Mouse (Mus musculus) G1E (cell line): ENCODE measurements at regions not wholly inside any gene's neighbourhood (a gene's known extent, or its start where the extent isn't known, plus 50 kb on each side); places are given as distances from the start of the nearest gene placed in this dataset.

ENCODE experiments used
- ATAC-seq: 2 replicates; pipeline ENCODE4 v1.8.0; 2016; ENCODE audit warnings: mild to moderate bottlenecking; ENCODE audit not compliant: insufficient number of reproducible peaks, poor library complexity, low FRiP score, severe bottlenecking; ENCODE audit errors: extremely low read depth
- DNase-seq: peaks from one replicate; pipeline ENCODE4 v3.0.0; 2012; ENCODE audit warnings: low spot score
- H3K27me3 ChIP-seq: 2 replicates; pipeline ENCODE4 v1.6.1; 2012; ENCODE audit warnings: mild to moderate bottlenecking, low read length, inconsistent platforms; ENCODE audit not compliant: insufficient read depth
- H3K36me3 ChIP-seq: replicated peaks from 2 replicates; pipeline ENCODE3; 2012; ENCODE audit warnings: mild to moderate bottlenecking, inconsistent platforms
- H3K4me1 ChIP-seq: 2 replicates; pipeline ENCODE4 v1.6.1; 2012; ENCODE audit warnings: low read depth, low read length, inconsistent platforms, mixed read lengths; ENCODE audit not compliant: insufficient read depth
- H3K4me3 ChIP-seq: 2 replicates; pipeline ENCODE4 v1.5.1; 2012; ENCODE audit warnings: low read depth, mild to moderate bottlenecking, inconsistent platforms, low read length, moderate library complexity, mixed read lengths
- H3K9me3 ChIP-seq: replicated peaks from 2 replicates; pipeline ENCODE4 v1.6.1; 2012; ENCODE audit warnings: inconsistent platforms
- CTCF ChIP-seq: IDR thresholded peaks from 2 replicates; pipeline ENCODE4 v1.5.1; 2012; ENCODE audit warnings: low read depth, low read length, inconsistent platforms, mixed read lengths
- GATA1 ChIP-seq: IDR thresholded peaks from 2 replicates; pipeline ENCODE4 v1.6.1; 2012; ENCODE audit warnings: borderline replicate concordance, low read length, inconsistent platforms, mixed read lengths
- GATA2 ChIP-seq: IDR thresholded peaks from 2 replicates; pipeline ENCODE4 v1.6.1; 2012; ENCODE audit warnings: low read depth, low read length, inconsistent platforms, borderline replicate concordance
- POLR2AphosphoS5 ChIP-seq: IDR thresholded peaks from 2 replicates; pipeline ENCODE4 v1.6.1; 2012; ENCODE audit warnings: low read depth, low read length, inconsistent platforms; ENCODE audit not compliant: insufficient replicate concordance
- TAL1 ChIP-seq: conservative IDR thresholded peaks from 2 replicates; pipeline ENCODE4 v1.6.1; 2012; ENCODE audit warnings: low read depth, low read length, inconsistent platforms, mixed read lengths

GRCm38 (mm10) chr15:36353793-36354192 lies 653.8 kb downstream of the Zfp706 start:
- no peaks in the 10 kb centered on the region for H3K9me3 ChIP-seq
- no peaks in the 10 kb centered on the region for H3K36me3 ChIP-seq
- DNase-seq (no peak), ATAC-seq (no peak)
- no peaks in the 10 kb centered on the region for H3K4me1 ChIP-seq
- peaks cover 9% of the 10 kb centered on the region; the same call in 1 of the 2 replicates for H3K27me3 ChIP-seq
- no peak for TF ChIP-seq TAL1
- no peak for TF ChIP-seq GATA2
- TF ChIP-seq CTCF = no peak
- TF ChIP-seq GATA1 = no peak
- TF ChIP-seq POLR2AphosphoS5 = no peak
- no peak overlapping the region for H3K4me3 ChIP-seq

- Histone ChIP-seq H3K4me1 (no peaks in the 10 kb centered on the region), H3K36me3 (no peaks in the 10 kb centered on the region), H3K9me3 (no peaks in the 10 kb centered on the region), H3K4me3 (no peak overlapping the region), H3K27me3 (peaks cover 9% of the 10 kb centered on the region; the same call in 1 of the 2 replicates)
- DNase-seq = no peak
- no peak for ATAC-seq
- TF ChIP-seq POLR2AphosphoS5 (no peak), TAL1 (no peak), GATA1 (no peak), GATA2 (no peak), CTCF (no peak)
Observed at GRCm38 (mm10) chr15:36352929-36353328, 654.6 kb downstream of the Zfp706 start.

GRCm38 (mm10) chr15:36351693-36352092 lies 655.9 kb downstream of the Zfp706 start:
- no peaks in the 10 kb centered on the region for H3K9me3 ChIP-seq
- TF ChIP-seq GATA1 = no peak
- no peak for TF ChIP-seq CTCF
- no peak for TF ChIP-seq GATA2
- no peak for TF ChIP-seq POLR2AphosphoS5
- no peak for TF ChIP-seq TAL1
- H3K27me3 ChIP-seq = peaks cover 9% of the 10 kb centered on the region; the same call in 1 of the 2 replicates
- no peaks in the 10 kb centered on the region for H3K36me3 ChIP-seq
- DNase-seq (no peak), ATAC-seq (no peak)
- no peaks in the 10 kb centered on the region for H3K4me1 ChIP-seq
- H3K4me3 ChIP-seq = no peak overlapping the region

- ATAC-seq = no peak
- Histone ChIP-seq H3K36me3 (no peaks in the 10 kb centered on the region), H3K4me3 (no peak overlapping the region), H3K9me3 (no peaks in the 10 kb centered on the region), H3K4me1 (no peaks in the 10 kb centered on the region), H3K27me3 (no peaks in the 10 kb centered on the region)
- no peak for DNase-seq
- TF ChIP-seq GATA2 = no peak
- TF ChIP-seq CTCF = no peak
- no peak for TF ChIP-seq TAL1
- no peak for TF ChIP-seq GATA1
- TF ChIP-seq POLR2AphosphoS5 = no peak
Observed at GRCm38 (mm10) chr15:36348348-36348747, 659.2 kb downstream of the Zfp706 start.

GRCm38 (mm10) chr15:36347333-36347845 lies 660.2 kb downstream of the Zfp706 start:
- Histone ChIP-seq H3K36me3 (no peaks in the 10 kb centered on the region), H3K4me1 (no peaks in the 10 kb centered on the region), H3K27me3 (no peaks in the 10 kb centered on the region), H3K4me3 (no peak overlapping the region), H3K9me3 (no peaks in the 10 kb centered on the region)
- DNase-seq = no peak
- no peak for ATAC-seq
- no peak for TF ChIP-seq CTCF
- no peak for TF ChIP-seq GATA2
- TF ChIP-seq TAL1 = no peak
- no peak for TF ChIP-seq POLR2AphosphoS5
- no peak for TF ChIP-seq GATA1

- no peak for TF ChIP-seq TAL1
- TF ChIP-seq CTCF = no peak
- no peak for TF ChIP-seq GATA2
- no peak for TF ChIP-seq GATA1
- no peak for TF ChIP-seq POLR2AphosphoS5
- Histone ChIP-seq H3K36me3 (no peaks in the 10 kb centered on the region), H3K4me1 (no peaks in the 10 kb centered on the region), H3K27me3 (no peaks in the 10 kb centered on the region), H3K4me3 (no peak overlapping the region), H3K9me3 (no peaks in the 10 kb centered on the region)
- ATAC-seq (no peak), DNase-seq (no peak)
Observed at GRCm38 (mm10) chr15:36346126-36346525, 661.4 kb downstream of the Zfp706 start.

GRCm38 (mm10) chr15:36345413-36345812 lies 662.2 kb downstream of the Zfp706 start:
- no peaks in the 10 kb centered on the region for H3K9me3 ChIP-seq
- H3K36me3 ChIP-seq = no peaks in the 10 kb centered on the region
- no peak overlapping the region for H3K4me3 ChIP-seq
- ATAC-seq = no peak
- DNase-seq = no peak
- no peak for TF ChIP-seq GATA1
- TF ChIP-seq GATA2 = no peak
- TF ChIP-seq CTCF = no peak
- no peak for TF ChIP-seq POLR2AphosphoS5
- no peak for TF ChIP-seq TAL1
- H3K4me1 ChIP-seq = no peaks in the 10 kb centered on the region
- no peaks in the 10 kb centered on the region for H3K27me3 ChIP-seq
